Mouse (Mus musculus): ENCODE data around the gene Zfp384. TPM values are rescaled to one million over a fixed set of nuclear protein-coding genes. Genes with fewer than 3 reads are reported as not detected.

The Zfp384 gene
- polyA plus RNA-seq, 1 experiment from 2014 or later, result 9.3 TPM

DNA sequence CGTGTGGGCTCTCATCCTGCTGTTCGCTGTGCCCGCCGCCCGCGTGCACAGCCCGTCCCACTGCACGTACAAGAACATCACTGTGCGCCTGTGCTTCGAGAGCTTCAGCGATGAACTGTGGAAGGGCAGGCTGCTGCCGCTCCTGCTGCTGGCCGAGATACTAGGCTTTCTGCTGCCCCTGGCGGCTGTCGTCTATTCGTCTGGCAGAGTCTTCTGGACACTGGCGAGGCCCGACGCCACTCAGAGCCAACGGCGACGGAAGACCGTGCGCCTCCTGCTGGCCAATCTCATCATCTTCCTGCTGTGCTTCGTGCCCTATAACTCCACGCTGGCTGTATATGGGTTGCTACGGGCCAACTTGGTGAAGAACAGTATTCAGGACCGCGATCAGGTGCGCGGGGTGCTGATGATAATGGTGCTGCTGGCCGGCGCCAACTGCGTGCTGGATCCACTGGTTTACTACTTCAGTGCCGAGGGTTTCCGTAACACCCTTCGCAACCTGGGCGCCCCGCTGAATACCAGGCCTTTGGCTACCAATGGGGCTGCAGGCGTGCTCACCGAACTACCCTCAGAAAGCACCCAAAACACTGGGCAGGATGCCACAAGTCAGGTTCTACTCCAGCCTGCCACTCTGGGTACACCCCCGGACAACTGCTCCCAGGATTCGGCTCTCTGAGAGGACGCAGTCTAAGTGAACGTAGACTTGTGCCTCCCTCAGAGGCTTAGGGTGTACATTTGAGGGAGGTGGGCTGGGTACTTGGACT lies 73.0 kb downstream of the Zfp384 start:
- peak overlapping the region; percentile 85 for H3K4me2 ChIP-seq
- peak overlapping the region; percentile 56 for H3K4me3 ChIP-seq
- peak overlapping the region; percentile 81 for H3K9ac ChIP-seq
- peak; percentile 71 for ATAC-seq (ENCODE audit: extremely low read depth, insufficient number of reproducible peaks, low FRiP score, low TSS enrichment)
- no peaks in the 10 kb centered on the region for H3K9me3 ChIP-seq
- H3K36me3 ChIP-seq, result no peaks in the 10 kb centered on the region
- peaks cover 14% of the 10 kb centered on the region for H3K4me1 ChIP-seq
- peaks cover 6% of the 10 kb centered on the region; the same call in 1 of the 2 replicates for H3K27me3 ChIP-seq (replicated peaks)
- peak overlapping the region; percentile 74 for H3K27ac ChIP-seq (replicated peaks)
- 21% methylated on average over 45 of the region's 45 CpGs for WGBS

DNA sequence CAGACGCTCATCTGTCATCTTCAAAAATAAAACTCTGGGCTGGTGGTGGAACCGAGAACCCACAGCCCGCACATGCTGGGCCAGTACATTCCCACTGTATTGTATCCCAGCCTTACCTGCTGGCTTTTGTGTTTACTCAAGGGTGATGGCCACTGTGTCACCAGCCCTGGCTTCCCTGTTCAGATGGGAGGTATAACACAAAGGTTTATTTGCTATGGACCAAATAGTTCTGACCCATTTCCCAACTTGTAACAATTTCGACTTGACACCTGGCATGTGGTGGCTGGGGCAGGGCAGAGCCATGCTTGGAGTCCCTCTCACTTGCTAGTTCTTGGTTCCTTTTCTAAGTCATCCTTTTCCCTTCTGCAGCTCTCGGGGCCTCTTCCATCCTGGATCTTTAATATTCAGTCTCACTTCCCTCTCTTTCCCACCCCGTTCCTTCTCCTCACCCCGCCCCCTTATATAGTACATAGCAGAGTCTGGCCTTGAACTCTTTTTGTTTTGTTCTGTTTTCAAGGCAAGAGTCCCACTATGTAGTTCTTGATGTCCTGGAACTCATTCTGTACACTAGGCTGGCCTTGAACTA lies 73.9 kb downstream of the Zfp384 start:
- H3K27me3 ChIP-seq (replicated peaks), result peaks cover 6% of the 10 kb centered on the region; the same call in 1 of the 2 replicates
- ATAC-seq (ENCODE audit: extremely low read depth, insufficient number of reproducible peaks, low FRiP score, low TSS enrichment), result no peak
- WGBS, result 87% methylated on average over 7 of the region's 7 CpGs

DNA sequence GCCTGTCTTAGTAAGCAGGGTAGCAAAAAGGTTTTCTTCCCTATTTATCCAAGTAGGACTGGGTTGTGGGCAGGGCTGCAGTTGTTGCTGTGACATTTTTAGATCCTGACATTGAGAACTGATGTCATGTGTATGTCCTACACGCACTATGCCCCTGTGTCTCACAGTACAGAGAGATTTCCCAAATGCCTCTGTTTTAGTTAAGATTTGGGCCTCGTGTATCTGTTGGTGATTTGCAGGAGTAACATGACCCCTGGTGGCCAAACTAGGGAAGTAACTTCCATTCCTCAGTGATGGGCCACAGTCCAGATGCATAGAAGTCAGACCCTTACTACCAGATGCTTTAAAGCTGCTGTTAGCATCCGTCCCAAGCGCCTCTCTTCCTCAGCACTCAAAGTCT lies 75.5 kb downstream of the Zfp384 start:
- H3K4me1 ChIP-seq, result peaks cover 26% of the 10 kb centered on the region
- H3K4me3 ChIP-seq, result no peak overlapping the region
- no peaks in the 10 kb centered on the region for H3K36me3 ChIP-seq
- WGBS, result 4% methylated on average over 4 of the region's 4 CpGs
- H3K27me3 ChIP-seq (replicated peaks), result no peaks in the 10 kb centered on the region; the same call in 1 of the 2 replicates
- no peak overlapping the region for H3K4me2 ChIP-seq
- H3K9me3 ChIP-seq, result no peaks in the 10 kb centered on the region
- H3K27ac ChIP-seq (replicated peaks), result no peak overlapping the region
- 0 out of 2 replicates have a peak overlapping the region, but pooled peaks have one; percentile 17 for H3K9ac ChIP-seq
- no peak for ATAC-seq (ENCODE audit: extremely low read depth, insufficient number of reproducible peaks, low FRiP score, low TSS enrichment)

More for the DNA sequence above, 73.9 kb downstream of the Zfp384 start:
- Histone ChIP-seq H3K4me2 (no peak overlapping the region), H3K4me3 (no peak overlapping the region), H3K27ac (replicated peaks) (no peak overlapping the region), H3K36me3 (no peaks in the 10 kb centered on the region), H3K9me3 (no peaks in the 10 kb centered on the region), H3K4me1 (peaks cover 14% of the 10 kb centered on the region), H3K9ac (no peak overlapping the region)

Other genes starting within 250 kb of the Zfp384 start
- 4.6 and 4.9 TPM in 2 replicates for gene Eno2, start 239.5 kb upstream of the Zfp384 start, polyA plus RNA-seq (2015; fragmentation: Nextera tagmentation; extraction: Ambion mirVana)
- 0.09 TPM in 1 of 2 replicates, not detected in the other for gene Lrrc23, start 229.4 kb upstream of the Zfp384 start, polyA plus RNA-seq (2015; fragmentation: Nextera tagmentation; extraction: Ambion mirVana)
- gene Spsb2, start 200.5 kb upstream of the Zfp384 start, polyA plus RNA-seq (2015; fragmentation: Nextera tagmentation; extraction: Ambion mirVana), result 8.4 and 10.9 TPM in 2 replicates
- 1,248 and 1,451 TPM in 2 replicates for gene Tpi1, start 194.8 kb upstream of the Zfp384 start, polyA plus RNA-seq (2015; fragmentation: Nextera tagmentation; extraction: Ambion mirVana)
- 98.3 and 101 TPM in 2 replicates for gene Usp5, start 179.7 kb upstream of the Zfp384 start, polyA plus RNA-seq (2015; fragmentation: Nextera tagmentation; extraction: Ambion mirVana)
- gene Cdca3, start 179.6 kb upstream of the Zfp384 start, polyA plus RNA-seq (2015; fragmentation: Nextera tagmentation; extraction: Ambion mirVana), result 123 and 132 TPM in 2 replicates
- gene Gnb3, start 168.9 kb upstream of the Zfp384 start, polyA plus RNA-seq (2015; fragmentation: Nextera tagmentation; extraction: Ambion mirVana), result 7.8 and 11.7 TPM in 2 replicates
- gene P3h3, start 151.4 kb upstream of the Zfp384 start, polyA plus RNA-seq (2015; fragmentation: Nextera tagmentation; extraction: Ambion mirVana), result 15.5 and 17.7 TPM in 2 replicates
- 1.6 TPM in 2 replicates for gene Gpr162, start 145.2 kb upstream of the Zfp384 start, polyA plus RNA-seq (2015; fragmentation: Nextera tagmentation; extraction: Ambion mirVana)
- gene Cd4, start 120.9 kb upstream of the Zfp384 start, polyA plus RNA-seq (2015; fragmentation: Nextera tagmentation; extraction: Ambion mirVana), result not detected in 2 replicates
- gene Lag3, start 97.4 kb upstream of the Zfp384 start, polyA plus RNA-seq (2015; fragmentation: Nextera tagmentation; extraction: Ambion mirVana), result 1.0 and 1.1 TPM in 2 replicates
- 231 and 233 TPM in 2 replicates for gene Ptms, start 89.0 kb upstream of the Zfp384 start, polyA plus RNA-seq (2015; fragmentation: Nextera tagmentation; extraction: Ambion mirVana)
- gene Mlf2, start 77.8 kb upstream of the Zfp384 start, polyA plus RNA-seq (2015; fragmentation: Nextera tagmentation; extraction: Ambion mirVana), result 288 and 320 TPM in 2 replicates
- gene Cops7a, start 43.6 kb upstream of the Zfp384 start, polyA plus RNA-seq (2015; fragmentation: Nextera tagmentation; extraction: Ambion mirVana), result 140 and 143 TPM in 2 replicates
- 0.31 and 0.50 TPM in 2 replicates for gene Pianp, start 12.5 kb upstream of the Zfp384 start, polyA plus RNA-seq (2015; fragmentation: Nextera tagmentation; extraction: Ambion mirVana)
- gene Ing4, start 30.6 kb downstream of the Zfp384 start, polyA plus RNA-seq (2015; fragmentation: Nextera tagmentation; extraction: Ambion mirVana), result 78.2 and 91.2 TPM in 2 replicates
- 5.4 and 6.6 TPM in 2 replicates for gene Acrbp, start 40.5 kb downstream of the Zfp384 start, polyA plus RNA-seq (2015; fragmentation: Nextera tagmentation; extraction: Ambion mirVana)
- 0.24 and 0.63 TPM in 2 replicates for gene Lpar5, start 58.8 kb downstream of the Zfp384 start, polyA plus RNA-seq (2015; fragmentation: Nextera tagmentation; extraction: Ambion mirVana)
- 57.5 and 67.0 TPM in 2 replicates for gene Chd4, start 86.8 kb downstream of the Zfp384 start, polyA plus RNA-seq (2015; fragmentation: Nextera tagmentation; extraction: Ambion mirVana)
- gene Nop2, start 122.8 kb downstream of the Zfp384 start, polyA plus RNA-seq (2015; fragmentation: Nextera tagmentation; extraction: Ambion mirVana), result 42.7 and 48.1 TPM in 2 replicates
- 9.4 and 9.5 TPM in 2 replicates for gene Iffo1, start 136.1 kb downstream of the Zfp384 start, polyA plus RNA-seq (2015; fragmentation: Nextera tagmentation; extraction: Ambion mirVana)
- gene Gapdh, start 157.3 kb downstream of the Zfp384 start, polyA plus RNA-seq (2015; fragmentation: Nextera tagmentation; extraction: Ambion mirVana), result 4,266 and 4,534 TPM in 2 replicates
- 80.3 and 81.8 TPM in 2 replicates for gene Ncapd2, start 182.6 kb downstream of the Zfp384 start, polyA plus RNA-seq (2015; fragmentation: Nextera tagmentation; extraction: Ambion mirVana)
- gene Mrpl51, start 182.7 kb downstream of the Zfp384 start, polyA plus RNA-seq (2015; fragmentation: Nextera tagmentation; extraction: Ambion mirVana), result 219 and 251 TPM in 2 replicates
- gene Vamp1, start 206.4 kb downstream of the Zfp384 start, polyA plus RNA-seq (2015; fragmentation: Nextera tagmentation; extraction: Ambion mirVana), result 4.4 and 4.7 TPM in 2 replicates
- gene Tapbpl, start 222.7 kb downstream of the Zfp384 start, polyA plus RNA-seq (2015; fragmentation: Nextera tagmentation; extraction: Ambion mirVana), result 3.4 and 4.2 TPM in 2 replicates
- gene Cd27, start 227.9 kb downstream of the Zfp384 start, polyA plus RNA-seq (2015; fragmentation: Nextera tagmentation; extraction: Ambion mirVana), result 2.0 TPM in 2 replicates

Measured in heart, embryonic 13.5 days (tissue).